Mouse (Mus musculus) Patski (cell line): Measurements from ENCODE around the gene Pus3. TPM values are rescaled to one million over a fixed set of nuclear protein-coding genes. Genes with fewer than 3 reads are reported as not detected.

ENCODE experiments used
- ATAC-seq: fragments of 100-300 bp; one replicate; pipeline ENCODE4 v1.8.0; 2021
- CTCF ChIA-PET: fragments of 350-600 bp; sonication (Branson Sonifier 250); formaldehyde crosslinking; loops from one replicate; lab custom pipeline; 2022; ENCODE audit warnings: inconsistent platforms; lab: Charles Lee
- POLR2A ChIA-PET: fragments of 350-600 bp; sonication (Branson Sonifier 250); formaldehyde crosslinking; loops from one replicate; lab custom pipeline; 2022; ENCODE audit warnings: antibody characterized with exemption, inconsistent platforms; lab: Charles Lee
- DNase-seq: peaks from one replicate; pipeline ENCODE4 v3.0.0-alpha.2; 2011; ENCODE audit warnings: low read depth, low spot score
- H3K27me3 ChIP-seq: fragments of 371-371 bp; one replicate; pipeline ENCODE4 v1.5.1; 2021
- CTCF ChIP-seq: fragments of 100-300 bp; IDR thresholded peaks from one replicate; pipeline ENCODE4 v1.5.1; 2021
- in situ Hi-C: fragments of 300-500 bp; cut with MboI; formaldehyde crosslinking; loops from 3 replicates; pipeline ENCODE4 v1.11.1; 2018; ENCODE audit warnings: low pct_unique_long_range_greater_than_20kb, mixed read lengths
- polyA plus RNA-seq: library from polyadenylated mRNA; unstranded; gene quantifications from one replicate; pipeline ENCODE4 v1.2.3, GENCODE M21; 2021

The Pus3 gene
- polyA plus RNA-seq, 1 experiment from 2014 or later, result 15.3 TPM

DNA sequence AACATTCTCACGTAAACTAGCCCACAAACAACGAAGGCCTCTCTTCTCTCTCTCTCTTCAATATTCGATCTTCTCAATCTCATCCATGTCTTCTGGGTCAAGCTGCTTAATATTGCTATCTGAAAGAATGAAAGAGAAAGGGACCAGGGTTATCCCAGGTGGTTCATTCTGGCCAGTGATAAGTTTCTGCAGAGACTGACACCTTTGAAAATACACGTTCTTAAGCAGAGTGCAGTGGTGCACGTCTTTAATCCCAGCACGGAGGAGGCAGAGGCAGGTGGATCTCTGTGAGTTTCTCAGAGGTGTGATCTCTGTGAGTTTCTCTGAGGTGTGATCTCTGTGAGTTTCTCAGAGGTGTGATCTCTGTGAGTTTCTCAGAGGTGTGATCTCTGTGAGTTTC lies 16.5 kb upstream of the Pus3 start:
- in situ Hi-C loops, result loop anchor here (25.0 kb wide), 1 partner anchor 505 kb away; no protein-coding TSS in a partner anchor
- no peak for DNase-seq
- no peak for TF ChIP-seq CTCF

DNA sequence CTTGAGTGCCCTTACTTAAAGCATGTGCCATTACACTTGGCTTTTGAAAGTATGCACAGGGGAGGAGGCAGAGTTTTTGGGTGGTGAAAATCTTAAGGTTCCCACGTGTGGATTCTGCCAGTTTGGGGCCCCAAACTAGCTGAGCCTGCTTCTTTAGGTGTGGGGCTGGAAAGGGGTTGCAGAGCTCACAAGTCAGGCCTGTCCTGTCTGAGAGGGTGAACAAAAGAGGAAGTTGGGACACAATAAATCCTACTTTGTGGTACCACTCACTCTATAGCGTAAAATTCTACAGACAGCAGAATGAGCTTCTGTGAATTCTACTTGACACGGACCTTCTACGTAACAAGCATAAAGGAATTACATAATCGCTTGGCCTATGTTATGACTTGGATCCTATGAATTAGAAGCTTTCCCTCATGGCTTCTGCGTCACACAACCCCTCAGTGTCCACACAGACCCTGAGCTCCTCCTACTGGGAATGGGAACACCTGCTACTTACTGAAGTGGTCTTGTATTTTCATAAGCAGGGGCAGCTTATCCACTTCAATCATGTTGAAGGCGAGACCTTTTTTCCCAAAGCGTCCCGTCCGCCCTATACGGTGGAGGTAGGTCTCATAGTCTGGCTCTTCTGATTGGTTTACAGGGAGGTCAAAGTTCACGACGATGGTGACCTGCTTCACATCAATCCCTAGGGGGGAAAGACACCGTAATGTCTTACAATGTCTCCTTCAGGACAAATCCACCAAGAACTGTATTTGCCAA lies 15.1 kb upstream of the Pus3 start:
- TF ChIP-seq CTCF, result no peak
- in situ Hi-C loops, result loop anchor here (25.0 kb wide), 1 partner anchor 506 kb away; no protein-coding TSS in a partner anchor
- no peaks in the 10 kb centered on the region for H3K27me3 ChIP-seq
- no peak for DNase-seq
- no peak for ATAC-seq
- ChIA-PET CTCF (interaction anchor here (0.9 to 3.0 kb wide), 5 partner anchors 9 to 263 kb away, joined by 3 to 15 read pairs (median 4); no protein-coding TSS in a partner anchor), POLR2A (no interaction called here)

More for the DNA sequence above, 16.5 kb upstream of the Pus3 start:
- no peak for ATAC-seq
- no peaks in the 10 kb centered on the region for H3K27me3 ChIP-seq
- ChIA-PET CTCF (interaction anchor here (1.0 to 3.0 kb wide), 9 partner anchors 18 to 342 kb away, joined by 3 to 15 read pairs (median 6); partner anchors contain the start of genes Srpr and Tirap), POLR2A (interaction anchor here (0.6 kb wide), 1 partner anchor 251 kb away, joined by 3 read pairs; no protein-coding TSS in a partner anchor)

DNA sequence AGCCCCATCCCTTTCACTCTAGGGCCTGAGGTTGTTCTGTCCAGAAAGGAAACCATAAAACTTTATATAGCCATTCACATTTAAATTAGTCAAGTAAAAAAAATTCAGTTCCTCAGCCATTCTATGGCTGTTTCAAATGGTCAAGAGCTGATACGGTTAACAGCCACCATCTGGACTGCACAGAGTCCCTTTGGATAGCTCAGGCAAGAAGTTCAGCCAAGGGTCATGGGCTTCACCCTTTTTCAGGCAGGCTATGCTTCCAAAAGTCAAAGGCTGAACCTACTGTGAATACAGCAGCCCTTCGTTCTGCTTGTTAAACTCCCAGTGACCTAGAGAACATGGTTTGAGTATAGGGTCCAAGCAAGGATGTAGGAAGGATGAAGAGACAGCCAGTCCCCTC lies 13.7 kb upstream of the Pus3 start:
- H3K27me3 ChIP-seq, result no peaks in the 10 kb centered on the region
- POLR2A ChIA-PET, result no interaction called here
- CTCF ChIA-PET, result interaction anchor here (1.1 kb wide), 1 partner anchor 10 kb away, joined by 3 read pairs; no protein-coding TSS in a partner anchor
- ATAC-seq, result no peak
- in situ Hi-C loops, result loop anchor here (25.0 kb wide), 1 partner anchor 507 kb away; no protein-coding TSS in a partner anchor
- no peak for DNase-seq
- no peak for TF ChIP-seq CTCF

DNA sequence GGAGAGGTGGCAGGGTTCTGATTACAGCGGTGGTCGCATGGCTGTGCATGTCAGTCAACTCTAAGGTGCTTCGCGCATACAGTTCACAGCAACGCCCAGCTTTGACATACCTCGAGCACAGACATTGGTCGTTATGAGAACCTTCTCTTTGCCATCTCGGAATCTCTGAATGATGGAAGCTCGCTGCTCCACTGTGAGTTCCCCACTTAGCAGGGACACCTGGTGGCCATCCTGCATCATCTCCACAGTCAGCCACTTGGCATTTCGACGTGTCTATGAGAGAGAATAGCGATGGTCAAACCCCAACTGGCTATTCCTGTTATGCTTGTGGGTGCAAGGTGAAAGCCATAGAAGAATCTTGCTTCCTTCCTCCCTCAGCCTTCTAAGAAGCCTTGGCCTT lies 12.7 kb upstream of the Pus3 start:
- in situ Hi-C loops, result loop anchor here (25.0 kb wide), 1 partner anchor 508 kb away; no protein-coding TSS in a partner anchor
- ChIA-PET CTCF (interaction anchor here (0.7 to 1.1 kb wide), 5 partner anchors 8 to 346 kb away, joined by 3 to 4 read pairs (median 3); partner anchors contain the start of genes Srpr and Tirap), POLR2A (no interaction called here)
- ATAC-seq (no peak), DNase-seq (no peak)
- H3K27me3 ChIP-seq, result no peaks in the 10 kb centered on the region
- no peak for TF ChIP-seq CTCF

DNA sequence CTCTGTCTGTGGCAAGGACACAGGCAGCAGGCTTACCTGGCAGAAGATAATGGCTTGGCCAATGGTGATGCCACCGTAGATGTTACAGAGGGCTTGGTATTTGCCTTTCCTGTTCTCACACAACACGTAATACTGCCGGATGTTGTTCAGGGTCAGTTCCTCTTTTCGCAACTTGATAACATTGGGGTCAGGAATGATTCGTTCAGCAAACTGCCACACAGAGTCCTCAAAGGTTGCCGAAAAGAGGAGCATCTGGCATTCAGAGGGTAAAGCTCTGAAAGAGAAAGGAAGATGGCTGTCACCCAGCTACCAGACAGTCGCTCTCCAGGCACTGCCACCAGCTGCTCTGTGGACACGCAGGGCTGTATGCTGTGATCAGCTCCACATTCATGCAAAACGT lies 11.7 kb upstream of the Pus3 start:
- no peak for ATAC-seq
- TF ChIP-seq CTCF, result no peak
- in situ Hi-C loops, result loop anchor here (25.0 kb wide), 1 partner anchor 509 kb away; no protein-coding TSS in a partner anchor
- POLR2A ChIA-PET, result no interaction called here
- CTCF ChIA-PET, result interaction anchor here (0.7 to 1.1 kb wide), 3 partner anchors 8 to 347 kb away, joined by 3 to 4 read pairs (median 3); partner anchors contain the start of genes Srpr and Tirap
- no peaks in the 10 kb centered on the region for H3K27me3 ChIP-seq
- no peak for DNase-seq

DNA sequence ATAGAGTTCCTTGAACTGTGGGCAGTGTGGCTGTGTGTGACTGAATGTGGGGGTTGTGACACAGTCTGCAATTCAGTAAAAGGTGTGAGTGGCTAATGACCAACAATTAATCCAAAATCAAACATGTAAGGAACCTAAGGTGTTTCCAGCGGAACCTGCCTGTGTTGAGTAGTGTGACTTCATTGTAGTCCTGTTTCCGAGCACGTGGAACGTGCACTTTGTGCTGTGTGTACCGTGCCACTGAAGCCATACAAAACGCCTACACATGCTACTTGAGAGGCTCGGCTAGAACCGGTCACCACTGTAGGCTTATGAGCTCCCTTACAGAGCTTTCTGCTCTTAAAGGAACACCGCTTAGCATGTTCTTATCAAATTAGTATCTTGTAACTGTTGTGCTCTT lies 9.9 kb upstream of the Pus3 start:
- no peaks in the 10 kb centered on the region for H3K27me3 ChIP-seq
- ATAC-seq, result no peak
- ChIA-PET POLR2A (interaction anchor here (0.5 kb wide), 1 partner anchor 8 kb away, joined by 4 read pairs; no protein-coding TSS in a partner anchor), CTCF (no interaction called here)
- no peak for DNase-seq
- TF ChIP-seq CTCF, result no peak
- in situ Hi-C loops, result loop anchor here (25.0 kb wide), 1 partner anchor 511 kb away; no protein-coding TSS in a partner anchor

DNA sequence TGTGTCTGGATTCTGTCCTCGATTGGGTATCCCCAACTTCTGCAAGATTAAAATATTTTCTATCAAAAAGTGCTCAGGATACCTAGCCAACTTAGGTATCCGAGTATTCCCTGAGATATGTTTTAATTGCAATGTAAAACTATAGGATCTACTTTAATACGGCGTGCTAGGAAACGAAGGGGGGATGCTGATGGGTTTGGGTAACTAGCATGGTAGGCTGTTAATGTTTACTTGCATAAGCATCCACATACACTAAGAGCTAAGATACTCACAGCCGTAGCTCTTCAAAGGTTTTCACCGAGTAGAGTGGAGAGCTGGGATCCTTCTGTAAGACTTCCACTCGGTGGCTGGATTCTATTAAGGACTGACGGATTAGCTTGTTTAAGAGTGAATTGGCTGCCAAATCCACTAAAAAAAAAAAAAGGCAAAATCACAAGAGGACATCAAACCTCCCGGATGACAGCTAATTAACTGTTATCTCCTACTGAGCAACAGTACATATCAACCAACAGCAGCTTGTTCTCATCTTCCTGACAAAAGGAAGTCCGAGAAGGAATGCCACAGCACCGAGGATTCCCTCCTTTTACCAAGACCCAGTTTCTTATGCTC lies 1.8 kb upstream of the Pus3 start:
- DNase-seq, result no peak
- in situ Hi-C loops, result no loop called here
- CTCF ChIA-PET, result interaction anchor here (1.1 to 1.6 kb wide), 2 partner anchors 11 to 13 kb away, joined by 3 to 4 read pairs; no protein-coding TSS in a partner anchor
- H3K27me3 ChIP-seq, result peaks cover 26% of the 10 kb centered on the region
- POLR2A ChIA-PET, result interaction anchor here (0.8 kb wide), 1 partner anchor 8 kb away, joined by 4 read pairs; no protein-coding TSS in a partner anchor
- ATAC-seq, result no peak
- TF ChIP-seq CTCF, result no peak

DNA sequence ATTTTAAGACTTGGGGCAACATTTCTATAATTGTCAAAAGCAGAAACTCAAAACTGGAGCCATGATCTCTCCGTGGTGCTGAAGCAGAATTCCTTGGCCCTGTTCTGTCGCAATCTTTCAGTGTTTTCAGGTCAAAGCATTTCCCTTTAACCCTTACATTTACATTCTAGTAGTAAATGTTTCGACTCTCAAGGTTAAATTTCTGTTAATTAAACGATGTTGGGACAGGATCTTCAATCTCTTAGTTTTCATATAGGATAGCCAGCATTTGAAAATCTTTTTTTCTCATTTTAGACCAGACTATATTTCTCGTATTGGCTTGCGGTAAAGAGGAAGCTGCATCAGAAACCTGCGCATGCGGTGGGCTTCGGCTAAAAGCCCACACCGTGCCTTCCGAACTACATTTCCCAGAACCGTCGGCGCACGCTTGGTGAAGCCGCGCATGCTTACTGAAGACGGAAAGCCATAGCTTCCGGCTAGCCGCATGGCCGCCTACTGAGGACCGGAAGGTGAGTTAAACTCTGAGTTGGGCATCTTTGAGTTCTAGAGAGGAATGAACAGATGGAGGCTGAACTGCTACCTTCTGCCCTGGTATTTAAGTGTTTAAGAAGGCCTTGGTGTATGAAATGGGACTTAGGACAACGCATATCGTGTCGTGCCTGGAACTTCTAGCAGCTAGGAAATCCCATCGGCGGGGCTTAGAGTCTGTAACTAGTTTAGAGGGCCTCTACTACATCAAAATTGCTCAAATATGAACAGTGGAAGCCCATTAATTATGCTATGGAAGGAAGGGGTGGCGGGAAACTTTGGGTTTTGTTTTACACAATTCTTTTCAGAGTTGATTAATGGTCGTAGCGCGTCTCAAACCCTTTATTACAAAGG lies 855 bp downstream of the Pus3 start:
- no peak for TF ChIP-seq CTCF
- in situ Hi-C loops, result no loop called here
- H3K27me3 ChIP-seq, result peaks cover 24% of the 10 kb centered on the region
- ChIA-PET CTCF (no interaction called here), POLR2A (no interaction called here)
- ATAC-seq (peak; percentile 89), DNase-seq (no peak)

DNA sequence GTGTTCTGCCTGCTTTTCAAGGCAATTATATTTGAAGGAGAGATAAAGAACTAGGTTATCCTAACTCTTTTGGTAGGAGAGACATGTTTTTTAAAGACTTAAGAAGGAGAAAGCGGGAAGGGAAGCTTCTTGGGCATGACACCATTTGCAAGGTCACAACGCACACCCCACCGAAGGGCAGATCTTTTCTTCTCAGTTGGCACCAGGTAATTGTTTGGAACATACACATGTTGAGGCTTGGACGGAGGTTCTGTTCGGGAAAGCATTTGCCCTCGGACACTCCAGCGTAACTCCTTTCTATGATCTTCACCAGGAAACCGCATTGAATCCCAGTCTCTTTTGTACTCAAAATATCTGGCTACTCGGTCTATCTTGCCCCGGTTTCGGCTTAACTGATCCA lies 2.7 kb downstream of the Pus3 start:
- in situ Hi-C loops, result no loop called here
- H3K27me3 ChIP-seq, result peaks cover 15% of the 10 kb centered on the region
- ChIA-PET POLR2A (no interaction called here), CTCF (no interaction called here)
- no peak for TF ChIP-seq CTCF
- ATAC-seq (no peak), DNase-seq (no peak)
